Mouse (Mus musculus): ENCODE measurements at regions not wholly inside any gene's neighbourhood (a gene's known extent, or its start where the extent isn't known, plus 50 kb on each side); places are given as distances from the start of the nearest gene placed in this dataset.

DNA sequence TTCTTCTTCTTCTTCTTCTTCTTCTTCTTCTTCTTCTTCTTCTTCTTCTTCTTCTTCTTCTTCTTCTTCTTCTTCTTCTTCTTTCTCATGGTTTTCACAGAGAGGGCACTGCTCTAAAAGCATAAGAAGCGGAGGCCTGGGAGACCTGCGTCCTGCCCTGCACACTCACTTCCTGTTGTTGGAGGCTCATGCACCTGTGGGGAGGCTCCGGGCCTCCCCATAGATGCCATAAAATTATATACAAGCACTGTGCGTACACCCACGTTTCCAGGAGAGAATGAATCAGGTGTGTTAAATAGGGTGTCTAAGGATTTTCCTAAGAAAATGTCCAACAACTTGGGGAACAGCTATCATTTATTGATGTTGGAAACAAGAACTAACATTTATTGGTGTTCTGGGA is 148.9 kb upstream of the Pik3r1 start:
- TF ChIP-seq CTCF (IDR thresholded peaks at IDR 0.05; ENCODE audit: low read depth) = no peak
- TF ChIP-seq EP300 (IDR thresholded peaks at IDR 0.05; ENCODE audit: low read depth) = no peak

Data from liver, postnatal 0 days (tissue).